Mouse (Mus musculus): Measurements from ENCODE around the gene Art3.

Art3 gene

DNA sequence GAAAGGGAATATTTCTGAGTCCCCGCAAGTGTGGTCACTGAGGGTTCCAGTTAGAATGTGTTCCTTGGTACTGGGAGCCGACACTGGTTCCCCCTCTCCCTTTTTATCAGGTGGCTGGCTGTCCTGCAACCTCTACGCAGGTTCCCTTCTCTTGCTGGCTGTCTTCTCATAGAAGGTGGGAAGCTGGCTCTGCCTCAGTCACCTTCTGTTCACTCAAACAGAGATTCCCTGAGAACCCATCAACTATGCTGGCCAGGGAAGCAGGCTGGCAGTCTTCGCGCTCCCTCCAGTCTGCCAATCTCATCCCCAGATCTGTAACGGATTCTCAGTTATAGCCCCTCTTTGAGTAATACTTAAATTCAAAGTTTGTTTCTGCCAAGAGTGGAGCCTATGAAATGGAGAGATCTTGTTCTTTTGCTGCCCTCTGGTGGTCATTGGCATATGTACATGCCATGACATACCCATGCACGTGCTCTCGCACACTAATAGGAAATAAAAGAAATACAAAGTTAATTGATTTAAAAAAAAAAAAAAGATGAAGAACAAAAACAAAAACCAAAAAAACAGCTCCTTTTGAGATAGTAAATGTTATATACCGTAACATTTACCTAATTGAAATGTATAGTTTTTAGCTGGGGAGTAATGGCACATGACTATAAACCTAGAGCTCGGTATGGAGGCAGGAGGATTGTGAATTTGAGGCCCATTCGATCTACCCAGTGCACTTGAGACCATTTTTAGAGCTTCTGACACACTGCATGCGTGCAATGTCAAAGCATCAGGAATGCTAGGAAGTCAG lies 50.1 kb downstream of the Art3 start:
- DNase-seq (ENCODE audit: low read depth) = peak; percentile 49

DNA sequence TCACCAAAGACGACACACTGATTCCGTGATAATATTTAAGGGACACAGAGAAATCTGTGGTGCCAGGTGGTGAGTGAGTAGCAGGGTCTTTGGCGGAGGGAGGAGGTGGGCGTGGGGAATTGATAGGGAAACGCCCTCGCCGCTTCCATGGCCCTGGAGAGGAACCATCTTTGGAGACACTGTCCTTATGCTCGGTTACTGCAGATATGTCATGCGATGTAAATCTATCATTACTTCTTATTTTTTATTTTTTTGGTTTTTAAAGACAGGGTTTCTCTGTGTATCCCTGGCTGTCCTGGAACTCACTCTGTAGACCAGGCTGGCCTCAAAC lies 50.7 kb downstream of the Art3 start:
- DNase-seq (ENCODE audit: low read depth) = no peak

DNA sequence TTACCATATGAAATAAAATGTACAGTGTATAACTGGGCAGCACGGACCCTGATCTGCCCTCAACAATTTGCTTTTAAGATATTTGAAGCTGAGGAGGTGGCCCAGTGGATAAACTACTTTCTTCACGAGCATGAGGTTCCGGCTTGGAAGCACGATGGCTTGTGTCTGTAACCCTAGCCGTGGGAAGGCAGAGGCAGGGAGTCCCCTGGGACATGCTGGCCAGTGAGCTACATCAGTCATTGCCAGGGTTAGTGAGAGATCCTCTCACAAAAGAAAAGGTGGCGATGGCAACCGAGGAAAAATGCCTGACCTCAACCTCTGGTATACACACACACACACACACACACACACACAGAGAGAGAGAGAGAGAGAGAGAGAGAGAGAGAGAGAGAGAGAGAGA lies 52.1 kb downstream of the Art3 start:
- no peak for DNase-seq (ENCODE audit: low read depth)

DNA sequence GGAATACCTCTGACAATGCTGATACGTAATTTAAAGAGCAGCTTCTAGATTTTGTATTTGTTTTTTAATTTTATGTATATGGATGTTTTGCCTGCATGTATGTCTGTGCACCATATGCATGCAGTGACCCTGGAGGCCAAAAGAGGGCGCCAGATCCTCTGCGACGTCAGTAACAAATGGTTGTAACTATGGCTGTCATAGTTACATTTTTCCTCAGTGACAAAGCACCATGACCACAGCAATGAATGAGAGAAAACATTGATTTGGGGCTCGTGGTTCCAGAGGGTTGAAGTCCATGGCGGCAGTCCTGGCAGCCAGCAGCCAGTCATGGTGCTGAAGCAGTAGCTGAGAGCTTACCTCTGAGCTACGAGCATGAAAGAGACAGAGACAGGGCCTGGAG lies 53.2 kb downstream of the Art3 start:
- no peak for DNase-seq (ENCODE audit: low read depth)

DNA sequence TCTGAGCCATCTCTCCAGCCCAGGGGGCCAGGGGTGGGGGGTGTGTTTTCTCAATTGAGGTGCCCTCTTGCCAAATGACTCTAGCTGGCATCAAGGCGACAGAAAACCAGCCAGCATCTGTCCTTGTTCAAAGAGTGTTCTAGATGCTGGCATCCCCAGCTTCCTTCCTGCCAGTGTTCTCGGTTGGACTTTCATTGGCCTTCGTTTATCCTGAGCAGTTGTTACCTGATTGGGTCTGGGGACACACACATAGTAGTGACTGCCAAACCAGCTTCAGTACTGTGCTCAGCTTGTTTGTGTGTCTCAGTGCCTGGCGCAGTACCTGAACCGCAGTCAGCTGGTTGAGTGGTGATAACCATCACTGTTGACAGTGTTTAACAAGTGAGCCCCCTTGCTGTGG lies 54.5 kb downstream of the Art3 start:
- no peak for DNase-seq (ENCODE audit: low read depth)

DNA sequence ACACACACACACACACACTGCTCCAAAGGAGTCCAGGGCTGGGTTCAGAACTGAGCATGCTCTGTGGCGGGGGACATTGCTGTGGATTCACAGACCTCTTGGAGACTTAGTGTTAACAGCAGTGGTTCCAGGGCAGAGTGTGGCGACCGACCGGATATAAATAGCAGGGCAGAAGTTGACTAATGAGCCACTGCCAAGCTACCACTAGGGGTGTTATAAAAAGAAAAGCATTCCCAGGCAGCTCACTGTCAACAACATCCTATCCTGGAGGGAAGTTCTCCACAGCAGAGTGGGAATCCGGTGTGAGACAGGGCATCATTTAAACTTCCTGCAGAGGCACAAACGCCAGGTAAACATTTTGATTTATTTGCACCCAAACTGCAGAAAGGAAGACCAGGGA lies 55.0 kb downstream of the Art3 start:
- no peak for DNase-seq (ENCODE audit: low read depth)

DNA sequence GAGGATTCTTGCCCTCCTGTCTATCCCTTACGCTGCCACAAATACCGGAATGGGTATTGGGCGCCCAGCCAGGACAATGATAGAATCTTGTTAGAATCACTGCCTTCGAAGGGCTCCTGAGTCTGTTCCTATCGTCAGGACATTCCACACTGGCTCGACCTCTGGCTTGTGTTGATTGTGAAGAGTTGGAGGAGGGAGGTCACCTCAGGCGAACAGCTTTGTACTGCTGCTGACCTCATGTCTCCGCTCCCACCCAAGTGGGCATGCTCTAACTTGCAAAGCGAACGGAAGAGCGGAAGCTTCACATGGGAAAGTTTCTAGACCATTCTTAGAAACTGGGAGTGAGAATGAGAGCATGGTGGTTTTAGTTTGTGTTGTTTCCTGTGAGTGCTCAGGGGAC lies 55.8 kb downstream of the Art3 start:
- no peak for DNase-seq (ENCODE audit: low read depth)

DNA sequence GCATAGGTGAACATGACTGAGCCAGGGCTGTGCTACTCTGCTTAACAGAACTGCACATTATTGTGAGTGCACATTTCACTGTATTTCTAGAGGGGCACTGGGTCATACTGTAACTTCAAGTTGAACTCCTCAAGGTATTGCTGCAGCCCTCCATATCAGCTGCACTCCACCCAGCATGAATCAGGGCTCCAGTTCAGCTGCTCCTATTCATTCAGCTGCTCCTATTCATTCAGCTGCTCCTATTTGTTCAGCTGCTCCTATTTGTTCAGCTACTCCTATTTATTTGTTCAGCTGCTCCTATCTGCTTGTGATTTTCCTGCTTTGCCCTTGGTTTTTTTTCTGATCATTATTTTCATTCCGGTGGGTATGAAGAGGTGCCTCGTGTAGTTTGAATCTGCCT lies 58.4 kb downstream of the Art3 start:
- DNase-seq (ENCODE audit: low read depth) = no peak

DNA sequence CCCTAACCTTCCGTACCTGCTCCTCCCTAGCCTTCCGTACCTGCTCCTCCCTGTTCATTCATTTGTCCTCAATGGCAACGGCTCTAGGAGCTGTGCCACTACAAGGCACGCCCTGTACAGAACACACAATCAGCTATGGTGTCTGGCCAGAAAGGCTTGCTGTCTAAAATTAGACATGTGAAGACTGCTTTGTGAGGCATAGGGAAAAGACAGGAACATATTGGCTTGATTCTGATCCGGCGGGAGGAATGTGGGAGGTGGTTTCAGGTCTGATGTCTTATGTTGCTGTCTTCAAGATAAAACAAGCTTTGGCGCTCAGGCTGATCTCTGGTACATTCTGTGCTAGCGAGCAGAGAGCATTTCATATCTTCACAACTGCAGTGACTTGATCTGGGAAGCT lies 59.0 kb downstream of the Art3 start:
- no peak for DNase-seq (ENCODE audit: low read depth)

DNA sequence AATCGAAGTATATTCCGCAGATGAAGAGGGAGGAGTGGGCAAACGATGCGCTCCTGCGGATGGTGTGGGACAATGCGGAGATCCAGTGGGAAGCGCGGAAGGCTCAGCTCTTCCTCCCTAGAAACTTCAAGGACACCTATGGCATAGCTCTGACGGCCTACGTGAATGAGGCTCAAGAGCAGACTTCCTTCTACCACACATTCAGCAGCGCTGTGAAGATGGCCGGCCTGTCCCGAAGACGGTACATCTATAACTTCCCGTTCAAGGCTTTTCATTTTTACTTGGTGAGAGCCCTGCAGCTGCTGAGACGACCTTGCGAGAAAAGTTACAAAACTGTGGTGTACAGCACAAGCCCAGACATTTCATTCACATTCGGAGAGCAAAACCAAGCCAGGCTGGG lies 60.9 kb downstream of the Art3 start:
- DNase-seq (ENCODE audit: low read depth) = no peak

DNA sequence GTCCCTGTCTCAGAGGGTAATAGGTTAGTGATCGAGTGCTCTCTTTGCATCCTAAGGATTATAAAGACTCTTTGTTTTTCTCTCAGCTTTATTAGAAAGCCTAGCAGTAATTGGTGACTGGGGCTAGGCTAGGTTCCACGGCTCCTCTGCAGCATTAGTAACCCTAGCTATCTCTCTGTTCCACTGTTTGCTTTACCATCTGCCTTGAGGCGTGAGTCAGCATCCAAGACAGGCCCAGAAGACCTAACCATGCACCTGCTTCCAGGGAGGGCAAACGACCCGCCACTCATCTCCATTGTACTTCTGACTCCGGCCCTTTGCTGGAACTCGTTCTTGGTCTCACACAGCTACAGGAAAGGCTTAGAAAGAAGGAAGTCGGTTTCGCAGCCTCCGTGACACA lies 62.2 kb downstream of the Art3 start:
- DNase-seq (ENCODE audit: low read depth) = no peak

DNA sequence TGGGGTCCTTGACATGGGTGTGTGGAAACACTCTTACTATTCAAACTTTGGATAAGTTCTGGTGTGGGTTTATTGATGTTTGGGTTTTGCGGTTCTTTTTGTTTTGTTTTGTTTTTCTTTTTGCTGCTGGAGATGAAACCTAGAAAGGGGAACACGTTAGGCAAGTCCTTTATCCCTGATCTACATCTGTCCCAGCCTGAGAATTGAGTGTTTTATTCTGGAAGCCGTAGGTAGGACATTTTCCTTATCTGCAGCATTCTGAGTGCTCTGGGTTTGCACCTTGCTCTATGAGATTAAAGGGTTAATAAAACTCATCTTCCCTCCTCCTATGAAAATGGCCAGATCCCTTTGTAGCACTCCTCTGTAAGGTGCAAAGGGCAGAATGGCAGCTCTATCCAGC lies 64.1 kb downstream of the Art3 start:
- no peak for DNase-seq (ENCODE audit: low read depth)

DNA sequence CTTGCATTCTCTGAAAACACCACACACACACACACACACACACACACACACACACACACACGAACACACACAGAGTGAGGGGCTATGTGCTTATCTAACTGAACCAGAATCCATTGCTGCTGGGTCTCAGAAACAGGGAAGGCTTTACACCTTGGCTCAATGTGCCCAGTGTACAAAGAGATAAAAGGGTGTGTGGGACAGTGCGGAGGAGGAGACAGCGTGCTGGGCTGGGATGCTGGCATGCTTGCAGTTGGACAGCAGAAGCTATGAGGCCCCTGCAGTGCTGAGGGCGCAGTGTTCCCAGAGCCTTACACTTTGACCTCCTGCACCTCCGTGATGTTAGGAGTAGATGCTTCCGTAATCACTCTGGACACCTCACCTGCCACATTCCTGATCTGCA lies 64.8 kb downstream of the Art3 start:
- no peak for DNase-seq (ENCODE audit: low read depth)

DNA sequence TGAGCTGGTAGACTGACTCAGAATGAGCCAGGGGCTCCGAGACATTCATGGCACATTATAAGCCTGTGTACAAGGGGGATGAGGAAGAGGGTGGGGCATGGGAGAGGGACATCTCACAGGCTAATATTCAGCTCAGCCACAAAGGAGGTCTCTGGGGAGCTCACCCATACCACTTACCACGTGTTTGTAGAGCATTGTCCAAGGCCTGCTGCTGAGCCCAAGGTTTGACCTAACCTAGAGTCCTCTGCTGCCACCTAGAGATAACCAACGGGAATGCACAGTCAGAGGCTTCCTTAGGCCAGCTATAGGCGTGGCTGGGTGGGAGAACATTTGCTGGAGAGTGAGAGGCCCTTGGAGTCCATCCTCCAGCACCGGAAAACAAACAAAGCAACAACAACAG lies 66.5 kb downstream of the Art3 start:
- peak; percentile 39 for DNase-seq (ENCODE audit: low read depth)

DNA sequence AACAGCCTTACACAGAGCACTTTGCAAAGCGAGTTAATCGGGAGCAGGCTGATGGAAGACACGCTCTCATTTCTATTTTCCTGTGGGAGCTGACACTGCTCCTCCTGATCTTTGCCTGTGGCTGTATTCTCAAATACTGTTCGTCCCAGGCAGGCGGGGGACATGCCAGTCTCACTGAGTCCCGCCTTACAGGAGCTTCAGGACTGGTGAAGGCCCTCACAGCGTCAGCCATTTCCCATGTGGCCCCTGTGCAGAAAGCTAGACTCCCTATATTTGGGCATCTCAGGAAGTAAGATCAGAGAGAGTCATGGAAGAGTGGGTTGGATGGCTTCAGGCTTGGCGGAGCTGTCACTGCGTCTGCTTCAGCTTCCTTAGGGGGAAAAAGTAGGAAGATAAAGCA lies 71.2 kb downstream of the Art3 start:
- no peak for DNase-seq (ENCODE audit: low read depth)

DNA sequence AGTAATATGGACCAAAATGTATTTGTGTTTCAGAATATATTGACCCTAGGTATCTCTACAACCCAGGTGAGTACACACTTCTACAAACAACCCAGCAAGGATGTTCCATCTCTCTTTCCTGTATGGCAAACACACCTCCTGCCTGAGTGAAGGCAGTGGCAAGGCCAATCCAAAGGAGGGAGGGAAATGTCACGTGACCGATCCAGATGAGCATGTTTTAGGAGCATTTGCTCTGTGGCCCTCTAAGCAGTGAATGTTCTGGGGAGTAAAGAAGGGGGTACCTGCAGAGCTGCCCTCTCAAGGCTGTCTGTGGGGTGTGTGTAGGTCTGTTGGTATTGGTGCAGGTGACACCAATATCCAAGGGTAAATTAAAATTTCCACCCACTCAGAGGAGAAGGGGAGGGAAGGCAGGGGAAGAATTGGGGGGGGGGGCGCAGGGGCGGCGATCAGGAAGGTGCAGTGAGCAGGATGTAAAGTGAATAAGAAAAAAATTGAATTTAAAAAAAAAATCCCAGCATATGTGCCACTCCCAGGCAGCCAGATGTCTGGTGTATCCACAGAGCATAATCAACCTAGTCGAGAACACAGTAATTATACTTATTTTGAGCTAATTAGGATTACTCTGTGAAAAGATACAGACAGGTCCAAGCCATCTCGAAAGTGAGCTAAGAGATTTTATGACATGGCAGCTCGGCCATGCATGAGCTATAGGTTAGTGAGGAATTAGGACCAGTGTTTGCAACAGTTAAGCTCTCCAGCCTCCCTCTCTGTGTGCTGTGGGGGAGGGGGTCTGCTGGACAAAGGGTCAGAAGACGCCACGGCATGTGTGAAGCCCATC lies 72.2 kb downstream of the Art3 start:
- DNase-seq (ENCODE audit: low read depth) = no peak

DNA sequence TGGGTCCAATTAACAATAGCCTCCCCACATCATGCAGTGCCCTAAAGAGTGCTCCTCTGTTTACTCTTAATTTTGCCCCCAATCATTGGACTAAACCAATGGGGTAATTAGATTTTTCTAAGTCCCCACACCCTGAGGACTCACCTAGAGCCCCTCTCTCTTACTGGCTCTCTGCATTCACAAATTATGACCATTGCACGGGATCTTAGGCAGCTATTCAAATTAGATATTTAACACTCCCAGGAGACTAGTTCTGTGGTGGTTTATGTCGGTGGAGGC lies 72.7 kb downstream of the Art3 start:
- DNase-seq (ENCODE audit: low read depth) = no peak

DNA sequence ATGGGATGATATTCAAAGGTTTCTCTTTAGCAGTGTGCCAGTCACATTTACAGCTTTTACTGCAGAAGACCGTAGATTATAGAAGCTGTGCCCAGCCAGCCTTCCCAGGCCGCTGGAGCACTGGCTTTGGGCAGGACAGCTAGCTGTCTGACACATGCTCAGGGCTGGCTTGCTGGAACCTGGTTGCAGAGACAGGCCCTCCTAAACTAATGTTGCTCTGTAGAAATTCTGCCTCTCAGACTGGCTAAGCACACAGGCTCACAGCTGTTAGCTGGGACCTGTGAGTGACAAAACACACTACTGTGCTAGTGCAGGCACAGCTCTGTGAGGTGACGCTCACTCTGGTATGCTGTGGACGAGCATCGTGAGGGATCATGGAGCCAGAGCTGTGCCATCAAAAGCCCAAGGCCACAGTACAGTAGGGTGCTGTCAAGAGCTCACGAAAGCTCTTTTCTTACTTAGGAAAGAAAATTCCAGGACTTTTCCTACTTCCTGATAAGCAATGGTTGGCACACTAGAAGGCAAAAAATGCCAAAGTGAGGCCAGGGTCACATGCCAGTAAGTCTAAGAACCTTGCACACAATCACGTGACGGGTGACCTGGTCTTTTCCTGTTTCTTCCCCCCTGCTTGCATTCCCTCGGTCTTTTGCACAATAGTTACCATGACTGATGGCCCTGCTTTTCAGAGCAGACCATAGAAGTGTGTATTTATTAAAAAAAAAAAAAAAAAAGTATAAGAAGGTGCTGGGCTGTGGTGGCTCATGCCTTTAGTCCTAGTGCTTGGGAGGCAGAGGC lies 77.9 kb downstream of the Art3 start:
- DNase-seq (ENCODE audit: low read depth) = peak; percentile 30

DNA sequence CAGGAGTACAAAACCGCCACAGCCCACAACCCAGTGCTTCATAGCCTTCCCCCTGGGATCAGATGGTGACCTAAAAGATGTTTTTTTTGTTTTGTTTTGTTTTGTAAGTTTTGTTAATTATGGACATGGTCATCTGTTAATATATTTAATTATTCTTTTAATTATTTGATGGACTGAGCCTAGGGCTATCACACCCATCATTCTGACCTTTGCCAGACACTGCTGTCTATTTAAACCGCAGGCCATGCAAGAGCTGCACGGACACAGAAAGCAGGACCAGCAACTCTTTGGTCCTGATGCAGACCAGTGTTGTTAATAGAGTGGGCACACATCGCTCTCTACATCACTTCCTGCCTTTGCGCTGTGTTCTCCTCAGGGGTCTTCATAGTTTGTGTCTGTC lies 78.9 kb downstream of the Art3 start:
- DNase-seq (ENCODE audit: low read depth) = no peak

DNA sequence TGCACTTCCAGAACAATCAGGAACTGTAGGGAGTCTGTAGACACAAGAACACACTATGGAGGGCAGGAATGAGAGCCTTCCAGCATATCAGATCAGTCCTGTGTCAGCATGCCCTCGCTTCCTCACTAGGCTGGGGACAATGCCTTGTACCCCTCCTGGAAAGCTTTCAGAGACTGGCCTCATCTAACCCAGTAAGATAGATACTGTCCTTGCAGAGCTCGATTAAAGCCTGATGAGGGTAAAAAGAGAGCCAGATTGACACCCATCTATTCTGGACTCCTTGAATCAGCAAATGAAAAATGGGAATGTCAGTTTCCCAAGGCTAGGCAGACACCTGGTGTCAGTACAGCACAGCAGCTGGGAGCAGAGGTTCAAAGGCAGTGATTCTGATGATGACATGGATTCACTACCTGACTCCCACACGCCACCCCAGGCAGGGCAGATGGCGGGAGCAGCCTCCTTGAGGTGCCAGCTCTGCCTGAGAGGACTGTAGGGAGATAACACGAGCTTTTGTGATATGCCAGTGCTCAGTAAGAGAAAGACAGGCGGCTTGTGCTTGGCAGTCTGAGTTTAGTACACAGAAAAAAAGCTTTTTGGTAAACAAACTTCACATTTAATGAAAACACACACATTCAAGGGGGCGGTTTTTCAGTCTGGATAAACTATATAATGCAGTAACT lies 80.0 kb downstream of the Art3 start:
- no peak for DNase-seq (ENCODE audit: low read depth)

DNA sequence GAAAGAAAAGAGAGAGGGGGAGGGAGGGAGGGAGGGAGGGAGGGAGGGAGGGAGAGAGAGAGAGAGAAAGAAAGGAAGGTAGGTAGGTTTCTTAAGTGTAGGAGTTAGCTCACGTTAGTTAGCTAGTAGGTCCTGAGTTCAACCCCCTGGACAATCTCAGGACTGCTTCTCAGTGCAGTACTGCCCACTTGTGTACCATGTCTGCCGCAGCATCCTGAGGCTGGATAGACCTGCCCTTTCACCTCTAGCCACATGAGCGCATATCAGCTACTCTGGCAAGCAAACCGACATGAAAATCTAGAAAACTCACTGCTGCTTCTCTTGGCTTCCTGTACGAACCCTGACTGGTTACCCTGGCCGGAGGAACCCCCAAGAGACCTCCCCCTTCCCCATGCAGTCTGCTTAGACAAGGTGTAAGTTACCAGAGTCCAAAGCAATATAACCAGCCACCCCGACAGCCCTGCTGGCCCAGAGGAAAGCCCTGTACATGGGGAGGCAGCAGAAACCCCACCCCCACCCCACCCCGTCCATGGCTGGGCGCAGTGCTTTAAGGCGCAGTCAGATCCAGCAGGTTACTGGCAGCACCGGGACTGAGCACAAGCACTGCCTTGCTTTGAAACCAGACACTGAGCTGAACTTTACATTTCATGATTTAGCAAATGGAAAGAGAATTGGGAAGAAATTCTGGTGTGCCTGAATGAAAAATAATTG lies 81.8 kb downstream of the Art3 start:
- no peak for DNase-seq (ENCODE audit: low read depth)

DNA sequence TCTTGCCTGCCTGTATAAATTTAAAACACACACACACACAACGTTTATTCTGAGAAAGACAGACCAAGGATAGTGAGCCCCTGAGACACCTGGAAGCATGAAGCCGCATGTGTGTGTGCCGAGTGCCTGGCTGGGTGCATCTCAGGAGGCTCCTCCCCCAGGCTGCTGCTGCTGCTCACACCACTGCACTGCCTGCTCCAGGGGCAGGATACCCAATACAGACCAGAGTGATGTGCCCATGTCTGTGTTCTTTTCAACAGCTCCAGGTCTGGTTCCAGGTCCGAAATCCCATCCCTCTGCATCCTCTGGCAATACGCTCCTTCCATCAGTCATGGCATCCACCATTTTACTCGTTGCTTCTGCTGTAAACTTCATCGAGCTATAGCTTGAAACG lies 82.4 kb downstream of the Art3 start:
- DNase-seq (ENCODE audit: low read depth) = no peak

Data from fibroblast of lung, adult 2 months (primary cell).